Mouse (Mus musculus) skeletal muscle tissue, adult 2 months (tissue): ENCODE data around the gene Rab6b.
A peak's percentile ranks its signal among the peaks of the same experiment; 100 is the strongest.

Experiments used
- DNase-seq: peaks from one replicate; pipeline ENCODE4 v3.0.0-alpha.2; 2012; ENCODE audit warnings: low read depth, low spot score

Rab6b gene

DNA sequence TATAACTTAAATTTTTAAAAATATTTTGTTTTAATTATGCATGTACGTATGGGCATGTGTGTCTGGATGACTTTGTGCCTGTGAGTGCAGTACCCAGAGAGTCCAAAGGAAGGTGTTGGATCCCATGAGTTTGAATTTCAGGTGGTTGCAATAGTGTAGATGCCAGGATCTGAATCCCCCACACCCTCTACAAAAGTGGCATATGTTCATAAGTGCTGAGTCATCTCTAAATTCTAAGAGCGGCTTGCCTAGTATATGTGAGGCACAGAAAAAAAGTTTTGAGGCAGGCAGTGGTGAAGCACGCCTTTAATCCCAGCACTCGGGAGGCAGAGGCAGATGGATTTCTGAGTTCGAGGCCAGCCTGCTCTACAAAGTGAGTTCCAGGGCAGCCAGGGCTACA, 94.2 kb downstream of the Rab6b start:
- no peak for DNase-seq

DNA sequence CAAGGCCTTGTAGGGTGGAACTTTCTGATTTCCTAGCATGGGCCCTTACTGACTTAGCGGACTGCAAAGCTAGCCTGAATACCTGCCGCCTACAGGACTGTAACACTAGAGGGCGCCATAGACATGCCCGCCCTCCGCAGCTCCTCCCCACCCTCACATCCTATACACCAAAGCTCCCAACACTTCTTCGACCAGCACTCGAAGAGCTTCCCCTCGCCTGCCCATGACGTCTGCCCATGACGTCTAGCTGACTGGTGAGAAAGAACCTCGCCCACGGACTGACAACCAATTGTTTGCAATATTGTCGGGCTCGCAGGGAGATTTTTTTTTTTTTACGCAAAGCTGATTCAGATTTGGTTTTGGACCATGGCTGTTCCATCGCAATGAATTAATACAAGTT, 96.3 kb downstream of the Rab6b start:
- peak; percentile 67 for DNase-seq

DNA sequence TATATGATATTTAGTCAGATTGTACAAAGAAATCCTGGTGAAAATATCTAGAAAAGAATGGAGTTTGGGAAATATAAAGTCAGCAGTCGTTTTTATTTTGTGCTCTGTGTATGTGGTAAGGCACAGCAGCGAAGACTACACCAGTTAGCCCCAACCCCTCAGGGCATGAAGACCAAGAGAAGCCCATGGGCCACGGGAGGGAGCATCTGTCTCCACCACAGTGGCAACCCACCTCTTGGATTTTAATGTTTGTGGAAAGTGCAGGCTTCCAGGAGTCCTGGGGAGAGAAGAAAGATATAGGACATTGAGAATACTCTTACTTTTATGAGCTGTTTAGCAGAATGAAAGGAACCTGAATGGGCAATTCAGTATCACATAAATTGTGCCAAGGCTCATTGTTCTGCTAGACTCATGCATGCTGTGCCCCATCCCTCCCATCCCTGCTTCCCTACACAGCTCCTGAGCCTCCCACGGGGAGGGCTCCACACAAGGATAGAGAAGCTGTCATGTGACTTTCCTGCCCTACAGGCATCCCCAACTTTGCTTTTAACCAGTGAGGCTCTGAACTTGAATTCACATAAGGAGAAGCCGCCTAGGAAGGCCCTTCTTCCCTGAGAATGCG, 97.3 kb downstream of the Rab6b start:
- no peak for DNase-seq

DNA sequence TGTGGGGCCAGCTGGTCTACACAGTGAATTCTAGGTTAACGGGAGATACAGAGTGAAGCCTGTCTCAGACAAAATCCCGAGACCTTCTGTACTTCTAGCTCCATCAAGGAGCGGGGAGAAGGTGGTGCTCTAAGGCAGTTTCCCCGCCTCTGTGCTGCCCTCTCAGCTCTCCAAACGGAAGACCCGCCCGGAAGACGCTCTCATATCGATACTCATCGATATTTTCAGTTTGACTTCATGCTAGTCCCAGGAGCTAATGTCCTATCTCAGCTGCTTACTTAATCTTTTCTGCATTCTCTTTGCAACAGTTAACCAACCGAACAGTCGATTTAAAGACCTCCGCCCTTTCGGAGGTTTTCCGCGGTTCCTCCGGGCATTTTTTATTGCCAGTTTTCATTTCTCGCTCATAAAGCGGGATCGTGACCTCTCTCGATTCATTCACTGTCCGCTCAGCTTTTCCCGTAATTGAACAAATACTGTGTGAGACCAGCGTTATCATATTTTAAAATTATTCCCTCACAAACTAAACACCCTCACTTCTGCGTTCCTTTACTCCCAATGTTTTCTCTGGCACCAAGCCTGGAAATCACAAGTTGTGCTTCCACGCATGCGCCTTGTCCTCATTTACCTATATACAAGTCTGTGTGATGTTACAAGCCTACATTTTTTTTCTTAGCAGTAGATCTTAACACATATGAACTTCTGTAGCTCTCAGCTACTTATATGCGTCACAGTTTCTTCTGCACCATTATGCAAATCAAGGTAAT, 101.2 kb downstream of the Rab6b start:
- no peak for DNase-seq

DNA sequence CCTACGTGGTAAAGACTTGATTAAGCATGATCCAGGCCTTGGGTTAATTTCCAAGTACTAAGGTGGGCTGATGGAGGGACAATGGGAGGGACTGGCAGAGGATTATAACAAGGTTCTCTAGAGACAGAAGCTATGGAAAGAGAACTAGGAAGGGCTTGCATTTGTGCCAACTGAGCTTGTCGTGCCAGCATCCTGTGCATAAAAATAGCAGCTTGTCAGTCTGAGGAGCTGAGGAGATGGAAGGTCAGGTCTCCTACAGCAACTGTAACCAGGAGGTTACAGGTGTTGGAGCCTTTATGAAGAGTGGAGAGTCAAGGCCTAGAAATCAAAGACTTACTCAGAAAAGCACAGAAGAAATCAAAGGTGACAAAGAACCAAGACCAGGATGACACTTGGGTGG, 102.0 kb downstream of the Rab6b start:
- peak; percentile 31 for DNase-seq

DNA sequence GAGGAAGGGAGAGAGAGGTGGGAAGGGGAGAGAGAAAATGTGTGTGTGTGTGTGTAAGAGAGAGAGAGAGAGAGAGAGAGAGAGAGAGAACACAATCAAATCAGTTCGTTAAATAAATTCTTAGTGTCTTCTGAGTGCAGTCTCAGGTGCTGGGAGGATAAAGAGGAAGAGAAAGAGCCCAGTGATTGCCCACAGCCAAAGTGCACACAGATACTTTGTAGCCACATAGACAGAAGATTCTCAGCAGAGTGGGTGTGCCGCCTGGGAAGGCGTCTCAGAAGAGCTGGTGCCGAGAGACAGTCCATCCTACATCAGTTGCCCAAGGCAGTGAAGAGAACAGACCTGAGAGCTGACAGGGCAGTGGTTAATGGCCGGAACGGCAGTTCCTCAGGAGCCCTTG, 102.7 kb downstream of the Rab6b start:
- DNase-seq, result no peak

DNA sequence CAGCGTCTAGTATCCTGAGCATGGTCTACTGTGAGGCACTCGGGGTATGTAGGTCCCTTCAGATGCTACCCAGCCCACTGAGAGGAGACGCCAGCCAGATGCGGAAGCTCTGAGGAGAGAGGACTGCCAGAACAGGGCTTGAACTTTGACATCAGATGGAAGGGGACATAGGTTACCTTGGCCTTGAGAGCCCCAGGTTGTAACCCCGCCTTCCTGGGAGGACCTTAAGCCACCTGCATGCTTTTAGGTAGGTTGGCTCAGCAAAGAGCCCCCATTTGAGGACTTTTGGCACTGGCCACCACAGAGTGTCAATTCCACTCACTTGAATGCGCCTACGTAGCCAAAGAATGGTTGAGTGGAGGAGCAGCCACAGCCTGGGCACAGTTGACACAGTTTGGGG, 113.1 kb downstream of the Rab6b start:
- no peak for DNase-seq

DNA sequence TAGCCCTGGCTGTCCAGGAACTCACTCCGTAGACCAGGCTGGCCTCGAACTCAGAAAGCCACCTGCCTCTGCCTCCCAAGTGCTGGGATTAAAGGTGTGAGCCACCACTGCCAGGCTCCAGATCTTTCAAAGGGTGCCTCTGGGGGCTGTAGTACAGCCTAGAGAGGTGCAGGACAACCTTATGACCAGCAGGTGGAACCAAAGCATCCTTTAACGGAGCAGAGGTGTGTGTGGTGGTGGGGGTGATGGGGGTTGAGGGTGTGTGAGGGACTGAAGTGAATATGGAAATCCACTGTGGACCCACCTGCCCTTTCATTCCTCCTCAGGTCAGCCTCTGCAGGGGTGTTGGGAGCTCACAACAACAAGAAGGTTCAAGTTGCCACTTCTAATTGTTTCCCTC, 113.9 kb downstream of the Rab6b start:
- DNase-seq, result no peak

DNA sequence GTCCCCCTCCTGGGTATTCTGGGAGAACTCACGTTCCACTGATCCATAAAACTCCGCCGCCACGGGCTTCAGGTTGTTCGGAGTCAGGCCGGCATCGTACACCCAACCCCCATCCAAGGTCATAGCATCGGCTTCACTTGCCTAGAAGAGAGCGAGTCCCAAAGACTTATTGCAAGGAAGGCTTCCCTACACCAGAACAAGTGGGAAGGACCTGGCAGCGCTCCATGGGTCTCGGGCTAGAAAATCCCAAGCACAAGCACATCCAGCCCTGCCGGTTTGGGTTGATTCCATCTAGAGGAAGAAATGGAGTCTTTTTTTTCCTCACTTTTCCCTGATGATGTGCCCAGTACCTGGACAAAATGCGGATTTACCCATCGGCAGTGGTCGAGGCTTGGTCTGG, 115.2 kb downstream of the Rab6b start:
- DNase-seq, result no peak

DNA sequence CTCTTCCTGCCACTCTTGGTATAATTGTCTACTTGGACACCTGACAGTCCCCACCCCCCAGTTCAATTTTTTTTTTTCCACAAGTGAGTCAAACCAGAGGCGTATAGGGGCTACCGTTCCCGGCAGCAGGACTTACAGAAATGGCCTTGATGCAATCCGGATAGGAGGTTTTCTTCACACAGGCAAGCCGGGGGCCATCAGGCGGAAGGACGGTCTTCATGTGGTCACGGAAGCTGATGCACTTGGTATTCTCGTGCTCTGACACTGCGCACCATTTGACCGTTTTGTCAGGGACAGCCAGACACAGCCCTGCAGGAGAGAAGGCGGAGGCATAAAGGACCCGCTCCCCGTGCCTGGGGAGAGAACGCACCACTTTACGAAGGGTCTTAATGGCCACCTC, 116.2 kb downstream of the Rab6b start:
- no peak for DNase-seq

DNA sequence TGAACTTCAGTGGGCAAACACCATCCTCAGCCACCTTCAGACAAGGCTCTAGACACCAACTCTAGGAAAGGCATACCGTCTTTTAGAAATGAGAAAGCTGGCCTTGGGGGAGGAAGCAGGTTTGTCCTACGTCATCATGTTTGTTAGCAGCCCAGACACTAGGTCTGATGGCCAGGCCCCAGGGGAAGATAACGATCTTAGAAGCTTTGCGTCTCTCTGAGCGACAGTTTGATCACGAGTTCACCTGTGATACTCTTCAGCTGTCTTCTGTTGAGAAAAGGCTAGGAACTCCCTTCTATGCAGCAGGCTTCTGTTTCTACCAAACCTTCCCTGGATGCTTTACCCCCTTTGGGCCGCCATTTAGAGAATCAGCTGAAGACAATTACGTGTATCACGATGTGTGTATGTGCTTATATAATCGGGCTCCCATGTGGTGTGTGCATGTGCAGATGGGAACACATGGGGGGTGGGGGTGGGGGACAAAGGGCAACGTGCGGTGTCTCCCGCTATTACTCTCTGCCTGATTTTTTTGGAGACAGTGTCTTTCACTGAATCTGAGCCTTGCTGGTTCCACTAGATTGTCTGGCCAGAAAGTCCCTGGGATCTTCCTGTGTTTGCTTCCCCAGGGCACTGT, 116.9 kb downstream of the Rab6b start:
- DNase-seq, result no peak

DNA sequence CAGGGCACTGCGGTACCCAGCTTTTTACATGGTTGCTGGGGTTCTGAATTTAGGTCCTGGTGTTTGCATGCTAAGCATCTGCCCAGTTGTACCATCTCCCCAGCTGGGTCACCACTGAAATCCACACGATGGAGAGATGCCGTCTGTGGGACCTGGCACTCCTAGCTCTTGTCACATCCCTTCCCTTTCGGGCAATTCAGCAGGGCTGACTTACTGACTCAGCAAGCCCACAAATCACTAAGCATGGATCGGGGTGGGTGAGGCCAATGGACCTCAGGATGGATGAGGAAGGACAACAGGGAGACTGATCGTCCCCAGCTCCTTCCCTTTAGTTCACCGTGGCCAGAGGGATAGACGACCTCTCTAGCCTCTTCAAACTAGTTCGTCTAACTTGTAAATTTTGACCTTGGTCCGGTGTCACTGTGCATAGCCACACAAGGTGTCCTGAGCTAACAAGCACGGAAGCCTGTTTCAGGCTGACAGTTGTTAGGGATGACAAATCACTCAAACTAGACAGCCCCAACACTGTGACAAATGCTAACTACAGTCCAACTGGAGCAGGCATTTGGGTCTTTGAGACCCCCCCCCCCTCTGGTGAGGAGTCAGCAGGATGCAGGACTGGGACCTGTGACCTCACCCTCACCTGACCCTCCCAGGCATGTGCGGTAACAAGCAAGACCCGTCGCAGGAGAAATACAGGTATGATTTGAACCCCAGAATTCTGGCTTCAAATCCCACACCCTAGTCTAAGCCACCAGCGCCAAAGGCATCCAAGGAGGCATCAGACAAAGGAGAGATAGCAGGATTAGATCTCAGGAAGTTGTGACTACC, 117.7 kb downstream of the Rab6b start:
- DNase-seq, result no peak

DNA sequence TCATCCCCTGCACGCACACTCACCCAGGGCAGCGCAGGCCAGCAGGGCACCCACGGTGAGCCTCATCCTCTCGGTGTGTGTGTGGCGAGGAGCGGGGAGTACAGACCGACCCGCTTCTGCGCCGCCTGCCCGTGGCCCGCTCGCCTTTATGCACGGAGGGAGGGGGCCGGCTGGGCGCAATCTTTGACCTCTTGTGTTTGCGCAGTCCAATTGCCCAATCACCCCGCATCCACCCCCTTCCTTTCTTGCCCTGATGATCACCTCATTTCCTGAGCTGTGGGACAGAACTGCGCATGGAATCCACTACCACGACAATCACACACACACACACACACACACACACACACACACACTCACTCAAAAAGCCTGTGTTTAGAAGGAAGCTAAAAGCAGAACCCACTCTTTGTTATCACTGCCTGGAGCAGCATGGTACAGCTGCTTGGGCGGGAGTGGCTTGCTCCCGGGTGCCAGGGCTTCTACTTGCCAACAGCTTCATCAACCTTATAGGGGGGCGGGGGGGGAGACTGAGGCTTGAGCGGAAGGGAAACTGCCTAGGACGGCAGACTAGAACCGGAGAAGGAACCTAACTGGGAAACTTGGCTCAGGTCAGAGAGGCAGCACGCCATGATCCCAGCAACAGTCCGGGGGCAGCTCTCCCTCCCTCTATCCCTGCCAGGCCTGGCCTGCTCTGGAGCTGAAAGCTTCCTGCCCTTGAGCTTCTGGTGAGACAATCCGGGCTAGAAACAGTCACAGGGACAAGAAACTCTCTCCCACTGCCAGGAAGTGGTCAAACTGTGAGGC, 118.8 kb downstream of the Rab6b start, which contains the start of the genes Gm20425 and Trf:
Gene Gm20425 (minus strand): TSS at position 157 of the 801 bp plus-strand sequence.
Gene Trf (minus strand): TSS at position 294 of the 801 bp plus-strand sequence.
- DNase-seq, result peak; percentile 53

DNA sequence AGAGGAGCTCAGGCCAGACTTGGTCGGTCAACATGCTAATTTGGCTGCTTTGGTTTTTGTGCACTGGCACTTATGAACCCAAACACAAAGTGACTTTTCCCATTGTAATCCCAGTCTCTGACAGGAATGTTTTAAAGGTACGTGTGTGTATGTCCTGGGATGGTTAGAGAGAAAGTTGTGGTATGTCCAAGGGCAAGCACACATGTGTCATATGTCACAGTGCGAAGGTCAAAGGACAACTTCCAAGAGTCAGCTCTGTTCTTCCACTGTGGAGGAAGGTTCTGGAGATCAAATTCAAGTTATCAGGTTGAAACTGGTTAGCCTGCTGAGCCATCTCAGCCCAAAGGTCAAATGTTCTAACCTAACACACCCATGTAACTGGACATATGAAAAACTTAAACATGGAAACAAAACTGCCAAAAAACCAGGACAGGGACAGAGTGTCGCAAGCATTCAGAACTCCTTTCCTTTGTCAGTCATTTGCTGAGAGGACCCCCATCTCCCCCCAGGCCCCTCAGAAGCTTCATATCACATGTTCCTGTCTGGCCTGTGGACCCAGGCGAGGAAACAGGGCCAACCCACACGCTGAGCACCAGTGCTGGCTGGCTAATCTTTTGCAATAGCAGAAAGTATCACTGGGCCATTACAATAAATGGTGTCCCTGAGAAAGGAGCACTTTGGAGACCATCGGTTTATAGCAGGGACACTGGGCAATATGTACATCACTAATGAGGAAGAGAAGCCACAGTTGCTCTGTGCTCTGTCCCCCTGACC, 120.8 kb downstream of the Rab6b start:
- no peak for DNase-seq

DNA sequence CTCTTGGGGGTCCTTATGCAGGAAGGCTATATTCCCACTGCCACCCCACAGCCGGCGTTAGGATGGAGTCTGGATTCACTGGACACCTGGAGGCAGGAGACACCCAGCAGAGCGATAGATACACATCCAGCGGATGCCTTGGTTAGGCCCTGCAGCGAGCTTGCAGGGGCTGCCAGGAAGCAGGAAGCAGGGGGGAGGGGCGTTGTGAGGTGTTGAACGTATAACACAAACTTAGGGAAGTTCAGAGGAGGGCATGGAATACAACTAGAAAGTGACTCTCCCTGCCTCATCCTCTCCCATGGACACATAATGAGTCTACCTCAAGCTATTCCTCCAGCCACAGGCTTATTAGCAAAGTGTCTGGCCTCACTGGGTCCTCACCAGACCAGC, 121.4 kb downstream of the Rab6b start:
- no peak for DNase-seq

DNA sequence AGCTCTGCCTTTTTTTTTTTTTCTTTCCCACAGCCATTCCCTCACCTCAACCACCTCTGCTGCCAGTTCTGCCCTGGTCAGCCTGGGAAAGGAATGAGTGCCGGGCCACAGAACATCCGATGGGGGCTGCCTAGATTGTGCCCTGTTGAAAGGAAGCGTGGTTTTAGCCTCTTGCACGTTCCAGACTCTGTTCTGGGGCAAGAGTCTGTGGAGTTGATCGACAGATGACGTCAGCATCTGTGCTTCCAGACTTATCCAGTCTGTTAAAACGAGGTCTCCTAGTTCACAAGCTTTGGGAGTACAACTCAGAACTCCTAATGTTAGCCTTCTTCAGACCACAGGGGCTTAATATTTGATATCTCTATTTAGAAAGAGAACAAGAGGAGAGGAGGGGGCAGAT, 122.5 kb downstream of the Rab6b start:
- DNase-seq, result no peak

DNA sequence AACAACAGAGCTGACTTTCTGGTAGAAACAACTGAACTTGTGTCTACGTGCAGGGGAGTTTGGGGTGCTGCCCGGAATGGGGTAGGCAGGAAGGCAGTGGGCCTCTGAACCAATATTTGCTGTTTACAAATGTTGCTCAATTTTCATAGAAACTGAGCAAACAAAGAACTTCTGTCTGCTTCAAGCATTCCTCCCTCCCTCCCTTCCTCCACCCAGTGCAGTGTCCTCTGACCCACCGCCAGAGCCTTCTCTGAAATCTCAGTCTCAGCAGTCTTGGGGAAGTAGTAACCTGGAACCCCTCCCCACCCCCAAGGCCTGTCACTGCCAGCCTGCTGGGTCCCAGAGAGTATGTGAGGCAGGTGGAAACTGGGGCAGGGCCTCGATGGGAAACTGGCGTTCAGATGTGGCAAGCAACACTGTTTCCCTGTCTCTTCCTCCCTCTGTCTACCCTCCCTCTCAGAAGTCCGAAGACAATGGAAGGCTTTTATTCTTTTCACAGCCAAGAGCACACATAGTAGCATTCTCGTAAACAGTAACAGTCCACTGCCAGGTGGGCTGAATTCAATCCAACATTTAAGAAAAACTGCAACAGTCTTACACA, 123.1 kb downstream of the Rab6b start:
- peak; percentile 10 for DNase-seq
